Mouse (Mus musculus) urinary bladder, postnatal 10 days (tissue): ENCODE results near the gene Pik3r5.

Experiments
- DNase-seq: peaks from one replicate; pipeline ENCODE4 v3.0.0; 2022; ENCODE audit warnings: low spot score

Pik3r5 gene

DNA sequence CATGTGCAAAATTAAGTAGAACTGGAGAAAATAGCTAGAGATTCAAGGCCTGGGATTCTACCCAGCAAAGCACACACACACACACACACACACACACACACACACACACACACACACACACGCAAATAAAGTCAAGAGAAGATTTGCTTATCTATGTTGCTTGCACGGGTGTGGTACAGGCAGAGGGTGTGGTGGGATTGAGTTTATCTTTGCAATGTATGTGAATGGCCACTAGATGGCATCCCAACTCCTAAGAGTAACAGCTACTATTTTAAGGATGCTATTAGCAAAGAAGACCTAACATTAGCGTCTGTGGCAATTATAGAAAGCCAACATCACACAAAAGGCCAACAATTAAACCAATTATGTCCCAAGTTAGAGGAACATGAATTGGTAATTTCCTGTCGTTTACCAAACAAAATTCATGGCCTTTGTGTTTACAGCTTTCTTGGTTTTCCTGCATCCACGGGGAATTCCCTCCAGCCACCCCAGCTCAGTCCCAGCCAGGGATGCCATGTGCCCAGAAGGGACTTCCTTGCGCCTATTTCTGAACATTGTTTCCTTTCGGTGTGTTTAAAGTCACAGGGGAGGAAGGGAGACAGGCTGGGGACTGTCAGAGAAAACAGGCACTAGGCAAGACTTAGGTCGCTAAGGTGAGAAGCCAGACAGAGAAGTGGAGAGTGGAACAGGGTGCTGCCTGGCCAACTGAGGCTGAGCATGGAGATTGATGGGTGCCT is 53.5 kb downstream of the Pik3r5 start:
- DNase-seq, result no peak

- DNase-seq, result no peak
These were observed 54.2 kb downstream of the Pik3r5 start for GRCm38 (mm10) chr11:68486093-68486492.

DNA sequence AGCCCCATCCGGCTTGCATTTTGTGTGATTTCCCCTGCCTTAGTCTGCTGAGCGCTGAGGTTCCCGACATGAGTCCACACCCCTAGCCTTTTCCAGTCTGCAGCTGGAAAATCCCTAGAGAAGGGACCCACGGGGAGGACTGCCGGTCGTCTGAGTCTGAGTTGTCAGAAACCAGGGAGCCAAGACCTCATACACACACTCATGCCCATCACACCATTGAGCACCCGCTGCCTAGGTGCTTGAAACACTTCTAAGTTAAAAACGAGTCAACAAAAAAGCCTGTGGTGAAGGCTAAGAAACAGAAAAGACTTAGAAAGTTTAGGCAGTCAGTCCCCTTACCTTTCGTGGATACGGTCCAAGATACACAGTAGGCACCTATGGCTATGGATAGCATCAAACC is 55.8 kb downstream of the Pik3r5 start:
- DNase-seq, result no peak

DNA sequence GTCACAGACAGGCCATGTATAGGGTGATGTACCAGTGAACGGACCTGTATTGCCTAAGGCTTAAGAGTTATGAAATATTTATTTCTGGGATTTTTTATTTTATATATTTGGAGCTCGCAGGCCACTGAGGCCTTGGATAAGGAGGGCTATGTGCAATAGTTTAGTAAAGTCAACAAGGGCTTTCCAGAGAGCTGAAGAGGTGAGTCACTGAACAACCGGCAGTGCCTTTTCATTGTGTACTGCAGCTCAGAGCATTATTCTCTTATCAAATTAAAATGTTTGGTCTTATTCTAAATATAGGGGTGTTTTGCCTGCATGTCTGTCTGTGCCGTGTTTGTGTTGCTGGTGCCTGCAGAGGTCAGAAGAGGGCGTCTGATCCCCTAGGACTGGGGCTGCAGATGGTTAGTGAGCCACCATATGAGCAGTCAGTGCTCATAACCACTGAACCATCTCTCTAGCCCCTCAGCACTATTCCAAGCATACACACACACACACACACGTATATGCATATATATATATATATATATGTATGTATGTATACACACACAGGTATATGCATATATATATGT is 56.4 kb downstream of the Pik3r5 start:
- no peak for DNase-seq

DNA sequence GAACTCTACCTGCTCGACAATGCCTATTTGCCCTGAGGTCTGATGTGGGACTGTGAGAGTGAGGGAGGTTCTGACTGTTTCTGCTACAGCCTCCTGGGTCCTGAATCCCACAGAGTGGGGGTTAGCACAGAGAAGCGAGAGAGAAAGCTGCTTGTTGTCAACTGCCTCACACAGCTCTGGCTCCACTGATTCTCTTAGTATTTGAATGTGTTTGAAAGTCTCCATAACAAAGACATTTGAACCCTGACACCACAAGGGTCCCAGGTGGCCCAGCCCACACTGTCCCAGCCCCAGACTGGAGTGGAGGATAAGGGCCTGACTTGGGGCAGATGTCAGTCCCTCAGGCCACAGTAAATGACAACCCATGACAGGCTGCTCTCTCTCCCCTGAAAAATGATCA is 57.3 kb downstream of the Pik3r5 start:
- no peak for DNase-seq

GRCm38 (mm10) chr11:68492592-68492991 is 60.7 kb downstream of the Pik3r5 start:
- no peak for DNase-seq

DNA sequence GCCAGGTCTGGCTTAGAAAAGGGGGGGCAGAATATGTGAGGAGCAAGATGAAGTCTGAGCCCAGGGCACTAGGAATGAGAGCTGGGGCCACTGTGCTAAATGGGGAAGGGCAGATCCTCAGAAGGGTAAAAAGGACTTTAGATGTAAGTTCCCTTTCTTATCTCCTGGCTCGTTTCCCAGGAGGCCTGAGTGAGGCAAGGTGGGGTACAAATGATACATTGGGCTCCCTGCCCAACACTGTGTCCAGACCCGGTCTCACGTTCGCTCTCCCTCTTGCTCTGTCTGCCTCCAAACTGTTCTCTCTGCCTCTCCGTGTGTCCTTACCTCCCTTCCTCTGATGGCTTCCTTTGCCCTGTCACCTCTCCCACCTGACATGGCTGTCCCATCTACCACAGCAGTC is 61.8 kb downstream of the Pik3r5 start:
- DNase-seq, result no peak

DNA sequence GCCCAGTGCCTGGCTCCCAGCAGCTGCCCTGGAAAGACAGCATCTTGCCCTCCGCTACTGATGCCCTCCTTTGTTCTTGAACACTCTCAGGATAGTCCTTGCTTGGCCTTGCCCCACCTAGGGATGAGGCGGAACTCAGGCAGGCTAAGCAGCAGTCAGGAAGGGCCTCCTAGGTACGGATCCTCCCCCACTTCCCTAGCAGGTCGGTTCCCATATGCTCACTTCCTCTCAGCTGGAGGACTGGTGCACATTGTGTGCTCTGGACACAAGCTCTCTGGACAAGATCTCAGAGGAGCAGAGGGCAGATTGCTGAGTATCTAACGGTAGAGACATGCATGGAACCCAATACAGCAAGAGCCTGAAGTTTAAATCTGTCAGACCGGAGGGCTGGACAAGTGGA is 65.2 kb downstream of the Pik3r5 start:
- DNase-seq, result no peak

DNA sequence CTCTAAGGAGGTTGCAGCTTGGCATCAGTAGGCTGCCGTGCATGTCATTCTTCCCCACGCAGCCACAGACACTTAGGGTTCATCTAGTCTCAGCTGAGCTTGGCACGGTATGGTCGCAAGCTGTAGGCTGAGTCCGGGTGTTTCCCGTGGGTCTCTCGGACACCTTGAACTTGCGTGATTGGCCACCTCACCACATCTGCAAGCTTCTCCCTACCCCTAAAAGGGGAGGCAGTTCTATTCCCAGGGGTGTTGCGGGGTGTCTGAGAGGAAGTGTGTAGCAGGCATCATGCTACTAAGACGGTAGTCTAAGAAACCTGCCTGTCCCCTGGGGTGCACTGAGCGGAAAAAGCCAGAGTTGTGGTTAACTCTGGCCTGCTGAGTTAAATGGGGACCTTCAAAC is 66.6 kb downstream of the Pik3r5 start:
- DNase-seq, result no peak

GRCm38 (mm10) chr11:68498999-68499699 is 67.2 kb downstream of the Pik3r5 start:
- DNase-seq, result no peak

DNA sequence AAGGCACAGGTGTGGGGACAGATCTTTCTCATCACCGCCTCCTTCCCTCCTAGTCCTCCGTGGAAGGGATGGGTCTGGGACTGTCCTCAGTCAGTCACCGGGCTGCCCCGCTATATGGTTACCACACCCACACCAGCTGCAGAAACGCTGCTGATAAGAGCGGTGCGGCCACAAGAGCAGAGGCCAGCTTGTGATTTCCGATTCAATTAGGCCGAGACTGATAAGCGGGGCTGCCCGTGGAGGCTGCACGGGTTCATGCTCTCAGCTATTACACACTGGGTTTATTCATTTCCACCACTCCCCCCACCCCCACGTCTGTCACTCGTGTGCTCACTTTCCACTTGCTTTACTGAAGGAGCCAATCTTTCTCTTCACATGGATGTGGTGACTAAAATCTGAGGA is 69.0 kb downstream of the Pik3r5 start:
- no peak for DNase-seq

DNA sequence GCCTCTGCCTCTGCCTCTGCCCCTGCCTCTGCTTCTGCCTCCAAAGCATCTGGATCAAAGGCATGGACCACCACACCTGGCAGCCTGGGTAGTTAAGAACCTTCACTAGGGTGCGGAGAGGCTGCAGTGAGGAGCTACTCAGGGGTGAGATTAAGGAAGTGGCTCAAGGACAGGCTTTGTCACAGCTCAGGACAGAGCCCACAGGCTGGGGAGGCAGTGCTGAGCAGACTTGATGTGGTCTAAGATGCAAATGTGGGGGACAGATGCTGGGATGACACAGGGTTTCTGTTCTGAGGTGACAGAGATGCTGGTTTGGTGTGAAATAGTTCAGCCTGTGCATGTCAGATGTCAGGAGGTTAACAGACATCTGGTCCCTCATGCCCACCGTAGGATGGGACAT is 70.5 kb downstream of the Pik3r5 start:
- DNase-seq, result no peak

DNA sequence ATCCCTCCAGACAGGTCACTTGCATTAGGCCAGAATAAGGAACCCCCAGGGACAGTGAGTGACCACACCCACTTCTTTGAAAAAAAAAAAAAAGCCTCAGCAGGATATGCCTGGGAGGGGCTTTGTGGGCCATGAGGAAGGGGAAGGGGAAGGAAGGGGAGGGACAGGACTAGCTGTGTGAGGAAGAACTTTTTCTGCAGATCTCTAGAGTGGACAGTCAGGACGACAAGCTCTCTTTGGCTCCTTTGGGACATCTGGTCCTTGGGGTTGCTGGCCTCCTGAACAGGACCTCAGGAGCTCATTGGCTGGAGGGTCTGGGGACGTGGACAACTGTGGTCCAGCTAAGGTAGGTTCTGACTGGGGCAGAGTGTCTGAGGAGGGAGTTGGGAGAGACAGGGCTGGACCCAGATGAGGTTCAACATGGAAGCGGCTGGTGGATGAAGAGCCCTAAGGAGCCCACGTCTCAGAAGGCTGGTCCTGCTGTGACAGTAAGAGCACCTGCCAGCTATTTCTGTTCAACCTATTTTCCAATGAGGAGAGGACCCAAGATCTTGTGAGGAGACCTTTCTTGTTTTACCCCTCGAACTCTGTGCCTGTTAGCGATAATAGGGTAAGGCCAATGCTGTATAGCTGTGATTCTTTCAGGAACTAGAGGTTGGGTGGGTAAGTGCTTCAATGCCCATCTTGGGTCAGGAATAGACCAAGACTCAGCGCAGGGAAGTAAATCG is 71.1 kb downstream of the Pik3r5 start, which contains the start of gene Pik3r6:
Pik3r6 (plus strand) TSS at position 118 of the 728 bp plus-strand sequence.
- no peak for DNase-seq

DNA sequence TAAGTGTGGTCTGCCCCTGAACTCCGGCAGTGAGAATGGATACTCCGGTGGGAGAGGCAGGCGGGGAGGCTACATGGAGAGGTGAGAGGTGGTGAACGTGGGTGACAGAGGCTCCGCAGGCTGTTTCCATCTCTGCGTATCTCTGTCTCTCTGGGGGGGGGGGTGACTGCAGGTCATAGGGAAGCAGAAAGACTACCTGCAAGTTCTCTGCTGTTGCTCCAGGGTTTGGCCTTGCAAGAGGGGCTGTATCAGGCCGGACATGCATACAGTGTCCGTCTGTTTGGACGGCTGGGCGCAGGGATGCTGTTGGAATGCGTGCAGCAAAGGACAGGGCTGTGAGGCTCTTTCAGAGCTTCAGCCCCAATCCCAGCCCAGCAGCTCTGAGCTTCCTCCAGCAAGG is 73.0 kb downstream of the Pik3r5 start:
- DNase-seq, result no peak

DNA sequence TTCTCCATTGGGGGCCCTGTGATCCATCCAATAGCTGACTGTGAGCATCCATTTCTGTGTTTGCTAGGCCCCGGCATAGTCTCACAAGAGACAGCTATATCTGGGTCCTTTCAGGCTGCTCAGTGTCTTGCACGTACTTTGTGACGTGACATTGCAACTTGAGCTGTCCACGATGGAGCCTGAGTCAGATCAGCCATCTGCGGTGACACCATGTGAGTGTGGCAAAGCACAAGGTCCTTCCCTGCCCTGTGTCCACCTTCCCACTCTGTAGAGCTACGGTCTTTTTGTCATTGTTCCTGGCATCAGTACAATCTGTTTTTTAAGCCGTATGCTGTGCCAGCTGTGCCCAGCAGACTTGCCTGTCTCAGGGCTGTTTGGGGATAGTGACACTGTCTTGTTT is 75.3 kb downstream of the Pik3r5 start:
- no peak for DNase-seq

- no peak for DNase-seq
These were observed 76.7 kb downstream of the Pik3r5 start for GRCm38 (mm10) chr11:68508619-68509018.

GRCm38 (mm10) chr11:68509194-68509593 is 77.3 kb downstream of the Pik3r5 start:
- no peak for DNase-seq

- DNase-seq, result no peak
These were observed 82.0 kb downstream of the Pik3r5 start for GRCm38 (mm10) chr11:68513969-68514368.

- DNase-seq, result no peak
These were observed 87.4 kb downstream of the Pik3r5 start for GRCm38 (mm10) chr11:68519362-68519761.

- DNase-seq, result no peak
These were observed 87.9 kb downstream of the Pik3r5 start for GRCm38 (mm10) chr11:68519815-68520214.

GRCm38 (mm10) chr11:68520439-68520838 is 88.5 kb downstream of the Pik3r5 start:
- DNase-seq, result no peak

DNA sequence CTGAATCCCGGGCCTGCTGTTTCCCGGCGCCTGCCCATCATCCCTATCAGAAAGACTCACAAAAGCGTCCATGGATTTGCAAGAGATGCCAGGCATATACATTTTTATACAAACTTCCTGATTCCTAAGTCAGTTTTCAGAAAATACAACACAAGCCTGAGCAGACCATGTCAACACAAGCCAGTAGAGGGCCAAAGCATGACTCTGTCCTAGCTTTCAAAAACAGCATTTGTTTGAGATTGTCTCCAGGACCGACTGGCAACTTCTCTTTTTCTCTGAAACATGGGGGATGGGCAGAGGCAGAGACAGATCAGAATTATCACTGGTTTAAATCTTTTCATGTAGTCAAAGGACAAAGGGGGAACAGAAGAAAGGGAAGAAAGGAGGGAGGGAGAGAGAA is 89.4 kb downstream of the Pik3r5 start:
- DNase-seq, result no peak

DNA sequence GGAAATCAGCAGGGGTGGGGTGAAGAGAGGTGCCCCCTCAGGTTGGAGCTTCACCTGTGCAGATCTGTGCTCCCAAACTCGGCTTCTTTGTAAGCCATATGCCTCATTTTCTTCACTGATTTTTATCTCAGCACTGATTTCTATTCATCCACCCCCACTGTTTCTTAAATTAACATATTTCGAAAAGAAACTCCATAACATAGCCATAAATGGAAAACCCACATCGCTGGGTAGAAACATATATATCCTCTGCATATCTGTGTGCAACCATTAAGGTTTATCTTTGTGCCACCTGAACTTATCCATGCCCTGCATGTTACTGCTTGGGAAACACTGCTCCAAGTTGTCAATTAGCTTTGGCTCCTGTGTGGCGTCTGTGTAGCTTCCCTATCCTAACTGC is 94.5 kb downstream of the Pik3r5 start:
- DNase-seq, result no peak
